8 mouse cellular contexts compared by ENCODE assay signal in the genomic region with DNA sequence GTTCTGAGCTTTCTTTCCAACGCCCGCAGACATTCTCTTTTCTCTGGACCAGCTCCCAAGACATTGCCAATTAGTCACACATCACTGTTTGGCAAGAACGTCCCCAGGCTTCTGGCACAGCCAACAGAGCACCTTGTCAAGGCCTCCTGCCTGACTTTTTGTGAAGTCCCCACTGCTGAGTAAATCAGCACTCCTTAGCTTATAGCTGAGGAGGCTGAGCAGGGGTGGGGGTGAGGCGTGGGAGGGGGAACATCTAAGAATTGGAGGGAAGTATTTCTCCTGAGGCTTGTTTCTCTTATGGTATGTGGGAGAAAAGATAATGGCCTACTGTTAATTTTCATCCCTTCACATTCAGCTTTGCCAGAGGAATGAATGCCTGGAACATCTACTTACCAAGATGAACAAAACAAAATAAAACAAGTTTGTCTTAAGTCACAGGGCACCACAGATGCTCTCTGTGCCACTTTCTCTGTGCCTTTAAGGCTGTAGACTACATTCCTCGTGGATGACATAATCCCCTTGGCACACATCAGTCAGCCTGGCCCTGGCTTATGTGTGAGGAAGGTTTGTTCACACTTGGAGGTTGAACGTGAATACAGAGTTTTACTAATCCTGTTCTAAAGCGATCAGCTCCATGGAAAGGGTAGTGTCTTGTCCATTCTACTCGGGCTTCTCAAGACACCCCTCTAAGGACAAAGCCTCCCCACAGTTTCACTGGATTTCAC.
DNase-seq lines count a peak whose midpoint lies in the region; ATAC-seq and TF ChIP-seq lines count a peak whose summit lies in the region.
"Had no signal": no experiment of that assay in that cellular context is flagged by ENCODE, and none has a peak within 500 bp of the region (broad histone marks: within the 10 kb centered on the region; RNA-seq: fewer than 3 reads in every experiment).

No protein-coding gene starts in this region.

- TF ChIP-seq CTCF in Patski (IDR thresholded peaks at IDR 0.05), result no peak

- peak; percentile 94 for ATAC-seq in Patski
- ATAC-seq in kidney, embryonic 15.5 days (replicated peaks; ENCODE audit: low FRiP score), result peak; percentile 74; the same call in 1 of the 2 replicates
- peak; percentile 39; the same call in 1 of the 2 replicates for ATAC-seq in stomach, embryonic 15.5 days (ENCODE audit: insufficient read depth, low FRiP score, low read depth)

- no peaks in the 10 kb centered on the region for H3K27me3 ChIP-seq in Patski
- no peaks in the 10 kb centered on the region for H3K27me3 ChIP-seq in kidney, embryonic 15.5 days
- H3K27me3 ChIP-seq in stomach, embryonic 15.5 days (replicated peaks), result no peaks in the 10 kb centered on the region

- CTCF ChIA-PET in Patski (lab: Charles Lee), result interaction anchor here (0.8 to 1.3 kb wide), 4 partner anchors 8 to 16 kb away, joined by 3 to 6 read pairs (median 3); no protein-coding TSS in a partner anchor

- DNase-seq in 3134 (ENCODE audit: extremely low read depth, insufficient read length, low spot score) (peak; percentile 78), Patski (ENCODE audit: low read depth, low spot score) (no peak)
- DNase-seq in fat pad, adult 2 months (ENCODE audit: extremely low read depth, low read depth, low spot score), result peak; percentile 91
- no peak for DNase-seq in gastrocnemius, postnatal 10 days
- DNase-seq in left cerebral cortex, adult 11 months (ENCODE audit: low spot score), result no peak

- H3K27ac ChIP-seq in kidney, embryonic 15.5 days, result peak overlapping the region; percentile 4; the same call in 1 of the 2 replicates
- H3K27ac ChIP-seq in stomach, embryonic 15.5 days, result no peak overlapping the region
- H3K27ac ChIP-seq: macrophage had no signal

- in situ Hi-C loops in Patski (cut with MboI; ENCODE audit: low pct_unique_long_range_greater_than_20kb), result no loop called here

- peaks cover 20% of the 10 kb centered on the region for H3K4me1 ChIP-seq in kidney, embryonic 15.5 days
- H3K4me1 ChIP-seq in stomach, embryonic 15.5 days, result 0 out of 2 replicates have a peak, but pooled peaks cover 4% of the 10 kb centered on the region

- no peak overlapping the region for H3K4me2 ChIP-seq in kidney, embryonic 15.5 days
- H3K4me2 ChIP-seq in stomach, embryonic 15.5 days, result no peak overlapping the region

- no peaks in the 10 kb centered on the region; the same call in 1 of the 2 replicates for H3K36me3 ChIP-seq in kidney, embryonic 15.5 days
- H3K36me3 ChIP-seq in stomach, embryonic 15.5 days, result no peaks in the 10 kb centered on the region

- H3K4me3 ChIP-seq in kidney, embryonic 15.5 days (replicated peaks), result no peak overlapping the region
- no peak overlapping the region for H3K4me3 ChIP-seq in stomach, embryonic 15.5 days (replicated peaks)

- H3K9me3 ChIP-seq in kidney, embryonic 15.5 days (replicated peaks), result no peaks in the 10 kb centered on the region
- H3K9me3 ChIP-seq in stomach, embryonic 15.5 days, result no peaks in the 10 kb centered on the region

- H3K9ac ChIP-seq in kidney, embryonic 15.5 days, result no peak overlapping the region
- H3K9ac ChIP-seq in stomach, embryonic 15.5 days, result no peak overlapping the region

- POLR2A ChIA-PET in Patski (lab: Charles Lee), result no interaction called here

- 61% methylated on average over 8 of the region's 8 CpGs for WGBS in kidney, embryonic 15.5 days
- WGBS in stomach, embryonic 15.5 days, result 63% methylated on average over 8 of the region's 8 CpGs

Comparison
In these comparisons a context has a peak if more than half of its experiments do, and no peak if none do; other contexts are left out.
1. DNase-seq: peak in 3134 (single experiment) and fat pad, adult 2 months (single experiment); none in Patski (single experiment), gastrocnemius, postnatal 10 days (single experiment) and left cerebral cortex, adult 11 months (single experiment).
2. ATAC-seq: peak in every context shown above with its lines; median percentile 94 in Patski; 74 in kidney, embryonic 15.5 days; 39 in stomach, embryonic 15.5 days.